Mouse (Mus musculus) hindbrain, embryonic 12.5 days (tissue): ENCODE measurements around the gene Dlg1. TPM values are rescaled to one million over a fixed set of nuclear protein-coding genes. Genes with fewer than 3 reads are reported as not detected.

Experiments used
- ATAC-seq: fragments of 200-750 bp; cut with Nextera tagmentation; 2 replicates; pipeline ENCODE4 v1.8.0; 2017; ENCODE audit warnings: moderate TSS enrichment; ENCODE audit not compliant: low FRiP score
- H3K27ac ChIP-seq: fragments of 300-500 bp; sonication (generic); 2 replicates; pipeline ENCODE4 v1.5.1; 2016; ENCODE audit warnings: mild to moderate bottlenecking
- H3K27me3 ChIP-seq: fragments of 300-500 bp; sonication (generic); 2 replicates; pipeline ENCODE4 v1.6.1; 2016; ENCODE audit warnings: mild to moderate bottlenecking
- H3K36me3 ChIP-seq: fragments of 300-500 bp; sonication (generic); 2 replicates; pipeline ENCODE4 v1.6.1; 2016; ENCODE audit warnings: mild to moderate bottlenecking
- H3K4me1 ChIP-seq: fragments of 300-500 bp; sonication (generic); 2 replicates; pipeline ENCODE4 v1.6.1; 2016
- H3K4me2 ChIP-seq: fragments of 300-500 bp; sonication (generic); replicated peaks from 2 replicates; pipeline ENCODE4 v1.6.1; 2016; ENCODE audit warnings: mild to moderate bottlenecking
- H3K4me3 ChIP-seq: fragments of 300-500 bp; sonication (generic); 2 replicates; pipeline ENCODE4 v1.5.1; 2016; ENCODE audit warnings: mild to moderate bottlenecking
- H3K9ac ChIP-seq: fragments of 300-500 bp; sonication (generic); 2 replicates; pipeline ENCODE4 v1.6.1; 2016; ENCODE audit warnings: mild to moderate bottlenecking, moderate library complexity
- H3K9me3 ChIP-seq: fragments of 300-500 bp; sonication (generic); replicated peaks from 2 replicates; pipeline ENCODE4 v1.6.1; 2016; ENCODE audit warnings: mild to moderate bottlenecking
- WGBS: fragments of 180-500 bp; shearing (Covaris S2); methylation state at CpG from one replicate; pipeline ENCODE4 v1.1.7; 2016; 5-methylcytosine and 5-hydroxymethylcytosine counted together
- polyA plus RNA-seq: library from polyadenylated mRNA; unstranded; fragments of >200 nt; fragmentation: Nextera tagmentation; extraction: Ambion mirVana; gene quantifications from 2 replicates; pipeline ENCODE4 v1.2.1, GENCODE M21; 2016

Gene Dlg1
- polyA plus RNA-seq, 1 experiment from 2014 or later: 27.9 TPM

- Histone ChIP-seq H3K4me3 (no peak overlapping the region), H3K36me3 (no peaks in the 10 kb centered on the region), H3K27me3 (no peaks in the 10 kb centered on the region), H3K4me1 (peaks cover 9% of the 10 kb centered on the region; the same call in 1 of the 2 replicates), H3K9ac (no peak overlapping the region), H3K4me2 (no peak overlapping the region), H3K9me3 (no peaks in the 10 kb centered on the region), H3K27ac (no peak overlapping the region)
- no peak for ATAC-seq
- 75% methylated on average over 1 of the region's 1 CpGs for WGBS
Measured at GRCm38 (mm10) chr16:31750526-31750925, 87.3 kb downstream of the Dlg1 start.

GRCm38 (mm10) chr16:31754172-31755025, 91.2 kb downstream of the Dlg1 start:
- no peak overlapping the region for H3K27ac ChIP-seq
- H3K9me3 ChIP-seq: no peaks in the 10 kb centered on the region
- H3K27me3 ChIP-seq: no peaks in the 10 kb centered on the region
- H3K9ac ChIP-seq: no peak overlapping the region
- ATAC-seq: no peak
- WGBS: 70% methylated on average over 19 of the region's 19 CpGs
- H3K4me1 ChIP-seq: peaks cover 6% of the 10 kb centered on the region; the same call in 1 of the 2 replicates
- no peak overlapping the region for H3K4me3 ChIP-seq
- H3K4me2 ChIP-seq: no peak overlapping the region
- H3K36me3 ChIP-seq: no peaks in the 10 kb centered on the region

GRCm38 (mm10) chr16:31755053-31755452, 91.8 kb downstream of the Dlg1 start:
- Histone ChIP-seq H3K27ac (no peak overlapping the region), H3K4me2 (no peak overlapping the region), H3K27me3 (no peaks in the 10 kb centered on the region), H3K4me1 (peaks cover 6% of the 10 kb centered on the region; the same call in 1 of the 2 replicates), H3K4me3 (no peak overlapping the region), H3K9me3 (no peaks in the 10 kb centered on the region), H3K36me3 (no peaks in the 10 kb centered on the region), H3K9ac (no peak overlapping the region)
- ATAC-seq: no peak
- 94% methylated on average over 1 of the region's 1 CpGs for WGBS

GRCm38 (mm10) chr16:31756436-31756835, 93.2 kb downstream of the Dlg1 start:
- Histone ChIP-seq H3K27ac (no peak overlapping the region), H3K27me3 (no peaks in the 10 kb centered on the region), H3K4me1 (peaks cover 6% of the 10 kb centered on the region; the same call in 1 of the 2 replicates), H3K4me2 (no peak overlapping the region), H3K9ac (no peak overlapping the region), H3K9me3 (no peaks in the 10 kb centered on the region), H3K36me3 (no peaks in the 10 kb centered on the region), H3K4me3 (no peak overlapping the region)
- 91% methylated on average over 5 of the region's 5 CpGs for whole genome bisulfite sequencing
- ATAC-seq: no peak

- Histone ChIP-seq H3K27me3 (no peaks in the 10 kb centered on the region), H3K36me3 (no peaks in the 10 kb centered on the region), H3K4me2 (no peak overlapping the region), H3K27ac (no peak overlapping the region), H3K4me1 (peaks cover 6% of the 10 kb centered on the region; the same call in 1 of the 2 replicates), H3K9ac (no peak overlapping the region), H3K9me3 (no peaks in the 10 kb centered on the region), H3K4me3 (no peak overlapping the region)
- ATAC-seq: no peak
- 91% methylated on average over 1 of the region's 1 CpGs for WGBS
Measured at GRCm38 (mm10) chr16:31757606-31758005, 94.4 kb downstream of the Dlg1 start.

GRCm38 (mm10) chr16:31759416-31759815, 96.2 kb downstream of the Dlg1 start:
- WGBS: 81% methylated on average over 6 of the region's 6 CpGs
- H3K9ac ChIP-seq: no peak overlapping the region
- no peak for ATAC-seq

GRCm38 (mm10) chr16:31766298-31766697, 103.1 kb downstream of the Dlg1 start:
- H3K36me3 ChIP-seq: no peaks in the 10 kb centered on the region
- ATAC-seq: no peak
- H3K27ac ChIP-seq: peak overlapping the region; percentile 64; the same call in 1 of the 2 replicates
- H3K9ac ChIP-seq: no peak overlapping the region
- no peak overlapping the region for H3K4me3 ChIP-seq
- H3K27me3 ChIP-seq: no peaks in the 10 kb centered on the region
- WGBS: 90% methylated on average over 6 of the region's 6 CpGs
- H3K4me2 ChIP-seq: no peak overlapping the region
- H3K4me1 ChIP-seq: no peaks in the 10 kb centered on the region
- no peaks in the 10 kb centered on the region for H3K9me3 ChIP-seq

More at GRCm38 (mm10) chr16:31759416-31759815, 96.2 kb downstream of the Dlg1 start:
- H3K9me3 ChIP-seq: no peaks in the 10 kb centered on the region
- no peak overlapping the region for H3K4me2 ChIP-seq
- H3K27me3 ChIP-seq: no peaks in the 10 kb centered on the region
- H3K27ac ChIP-seq: no peak overlapping the region
- peaks cover 3% of the 10 kb centered on the region; the same call in 1 of the 2 replicates for H3K4me1 ChIP-seq
- no peaks in the 10 kb centered on the region for H3K36me3 ChIP-seq
- H3K4me3 ChIP-seq: no peak overlapping the region

GRCm38 (mm10) chr16:31766715-31767114, 103.5 kb downstream of the Dlg1 start:
- WGBS: 38% methylated on average over 3 of the region's 3 CpGs
- H3K27me3 ChIP-seq: no peaks in the 10 kb centered on the region
- no peak overlapping the region for H3K4me2 ChIP-seq
- no peaks in the 10 kb centered on the region for H3K4me1 ChIP-seq
- peak; percentile 80 for ATAC-seq
- H3K36me3 ChIP-seq: no peaks in the 10 kb centered on the region
- no peaks in the 10 kb centered on the region for H3K9me3 ChIP-seq
- no peak overlapping the region for H3K4me3 ChIP-seq
- no peak overlapping the region for H3K27ac ChIP-seq
- no peak overlapping the region for H3K9ac ChIP-seq

GRCm38 (mm10) chr16:31775924-31776323, 112.7 kb downstream of the Dlg1 start:
- Histone ChIP-seq H3K36me3 (no peaks in the 10 kb centered on the region), H3K9ac (no peak overlapping the region), H3K27me3 (no peaks in the 10 kb centered on the region), H3K4me3 (no peak overlapping the region), H3K27ac (no peak overlapping the region), H3K4me2 (no peak overlapping the region), H3K9me3 (no peaks in the 10 kb centered on the region), H3K4me1 (no peaks in the 10 kb centered on the region)
- 86% methylated on average over 10 of the region's 10 CpGs for WGBS
- ATAC-seq: no peak

- H3K27ac ChIP-seq: no peak overlapping the region
- no peaks in the 10 kb centered on the region for H3K9me3 ChIP-seq
- ATAC-seq: no peak
- WGBS: 68% methylated on average over 6 of the region's 6 CpGs
- no peaks in the 10 kb centered on the region for H3K4me1 ChIP-seq
- H3K4me2 ChIP-seq: no peak overlapping the region
- H3K27me3 ChIP-seq: no peaks in the 10 kb centered on the region
- H3K9ac ChIP-seq: no peak overlapping the region
- H3K4me3 ChIP-seq: no peak overlapping the region
- H3K36me3 ChIP-seq: no peaks in the 10 kb centered on the region
Measured at GRCm38 (mm10) chr16:31781015-31781414, 117.8 kb downstream of the Dlg1 start.

GRCm38 (mm10) chr16:31790056-31790455, 126.8 kb downstream of the Dlg1 start:
- Histone ChIP-seq H3K4me2 (no peak overlapping the region), H3K4me1 (no peaks in the 10 kb centered on the region), H3K27me3 (no peaks in the 10 kb centered on the region), H3K36me3 (no peaks in the 10 kb centered on the region), H3K4me3 (no peak overlapping the region), H3K9me3 (no peaks in the 10 kb centered on the region), H3K9ac (no peak overlapping the region), H3K27ac (no peak overlapping the region)
- ATAC-seq: no peak
- WGBS: 94% methylated on average over 9 of the region's 9 CpGs

GRCm38 (mm10) chr16:31803644-31804043, 140.4 kb downstream of the Dlg1 start:
- no peaks in the 10 kb centered on the region for H3K4me1 ChIP-seq
- H3K9me3 ChIP-seq: no peaks in the 10 kb centered on the region
- no peak overlapping the region for H3K9ac ChIP-seq
- H3K36me3 ChIP-seq: 0 out of 2 replicates have a peak, but pooled peaks cover 8% of the 10 kb centered on the region
- no peaks in the 10 kb centered on the region for H3K27me3 ChIP-seq
- no peak overlapping the region for H3K4me3 ChIP-seq
- H3K27ac ChIP-seq: no peak overlapping the region
- H3K4me2 ChIP-seq: no peak overlapping the region
- ATAC-seq: no peak
- WGBS: 85% methylated on average over 3 of the region's 3 CpGs

- Histone ChIP-seq H3K4me1 (no peaks in the 10 kb centered on the region), H3K9ac (no peak overlapping the region), H3K9me3 (no peaks in the 10 kb centered on the region), H3K27me3 (no peaks in the 10 kb centered on the region), H3K4me3 (no peak overlapping the region), H3K36me3 (no peaks in the 10 kb centered on the region; the same call in 1 of the 2 replicates), H3K4me2 (no peak overlapping the region), H3K27ac (no peak overlapping the region)
- 23% methylated on average over 4 of the region's 4 CpGs for WGBS
- ATAC-seq: no peak
Measured at GRCm38 (mm10) chr16:31826049-31826448, 162.8 kb downstream of the Dlg1 start.
